Comparison of ENCODE assay signal across 8 mouse cellular contexts in genomic region chr1:66814756-66815155, GRCm38 (mm10). TPM values are rescaled to one million over a fixed set of nuclear protein-coding genes. Genes with fewer than 3 reads are reported as not detected.
A peak's percentile ranks its signal among the peaks of the same experiment; 100 is the strongest.
DNase-seq lines count a peak whose midpoint lies in the region; ATAC-seq and TF ChIP-seq lines count a peak whose summit lies in the region.

No protein-coding gene starts in this region.

- H3K4me3 ChIP-seq in forebrain, postnatal 0 days (ENCODE audit: low read depth, low read length), result no peak overlapping the region
- no peak overlapping the region for H3K4me3 ChIP-seq in forebrain, embryonic 12.5 days (replicated peaks)
- 0 out of 2 replicates have a peak overlapping the region, but pooled peaks have one; percentile 88 for H3K4me3 ChIP-seq in heart, postnatal 0 days (ENCODE audit: low read depth, low read length)

- H3K4me1 ChIP-seq in forebrain, postnatal 0 days (ENCODE audit: insufficient read depth), result peaks cover 9% of the 10 kb centered on the region
- peaks cover 12% of the 10 kb centered on the region for H3K4me1 ChIP-seq in forebrain, embryonic 12.5 days
- H3K4me1 ChIP-seq in heart, postnatal 0 days (ENCODE audit: control insufficient read depth, insufficient read depth), result peaks cover 7% of the 10 kb centered on the region; the same call in 1 of the 2 replicates

- H3K9me3 ChIP-seq in forebrain, postnatal 0 days (ENCODE audit: low read length), result no peaks in the 10 kb centered on the region
- H3K9me3 ChIP-seq in forebrain, embryonic 12.5 days, result no peaks in the 10 kb centered on the region
- no peaks in the 10 kb centered on the region for H3K9me3 ChIP-seq in heart, postnatal 0 days (replicated peaks; ENCODE audit: control insufficient read depth, low read length)

- no peaks in the 10 kb centered on the region for H3K36me3 ChIP-seq in forebrain, postnatal 0 days (ENCODE audit: insufficient read depth)
- no peaks in the 10 kb centered on the region for H3K36me3 ChIP-seq in forebrain, embryonic 12.5 days (replicated peaks)
- H3K36me3 ChIP-seq in heart, postnatal 0 days (replicated peaks; ENCODE audit: control insufficient read depth, insufficient read depth, low read length), result no peaks in the 10 kb centered on the region

- 0 out of 2 replicates have a peak overlapping the region, but pooled peaks have one; percentile 11 for H3K4me2 ChIP-seq in forebrain, postnatal 0 days (ENCODE audit: low read depth)
- no peak overlapping the region for H3K4me2 ChIP-seq in forebrain, embryonic 12.5 days
- H3K4me2 ChIP-seq in heart, postnatal 0 days (ENCODE audit: low read depth, low read length), result peak overlapping the region; percentile 67

- ATAC-seq in forebrain, postnatal 0 days, result no peak
- no peak for ATAC-seq in forebrain, embryonic 12.5 days (ENCODE audit: low FRiP score)
- no peak for ATAC-seq in heart, postnatal 0 days (ENCODE audit: insufficient read depth, low read depth)

- WGBS in forebrain, postnatal 0 days, result 53% methylated on average over 8 of the region's 8 CpGs
- WGBS in forebrain, embryonic 12.5 days, result 66% methylated on average over 8 of the region's 8 CpGs
- WGBS in heart, postnatal 0 days, result 33% methylated on average over 8 of the region's 8 CpGs

- TF ChIP-seq EP300 in heart, postnatal 0 days (IDR thresholded peaks at IDR 0.05; ENCODE audit: low read depth), result no peak

- no peak overlapping the region for H3K27ac ChIP-seq in forebrain, postnatal 0 days (ENCODE audit: low read depth, low read length)
- H3K27ac ChIP-seq in forebrain, embryonic 12.5 days, result no peak overlapping the region
- H3K27ac ChIP-seq in heart, postnatal 0 days (ENCODE audit: low read depth), result peak overlapping the region; percentile 51

- H3K9ac ChIP-seq in forebrain, postnatal 0 days, result no peak overlapping the region
- no peak overlapping the region for H3K9ac ChIP-seq in forebrain, embryonic 12.5 days
- peak overlapping the region; percentile 71; the same call in 1 of the 2 replicates for H3K9ac ChIP-seq in heart, postnatal 0 days (replicated peaks; ENCODE audit: low read depth, low read length)

- H3K27me3 ChIP-seq in forebrain, postnatal 0 days (ENCODE audit: insufficient read depth, low read length), result no peaks in the 10 kb centered on the region
- H3K27me3 ChIP-seq in forebrain, embryonic 12.5 days, result peaks cover 7% of the 10 kb centered on the region; the same call in 1 of the 2 replicates
- no peaks in the 10 kb centered on the region for H3K27me3 ChIP-seq in heart, postnatal 0 days (ENCODE audit: control insufficient read depth, insufficient read depth, low read length)

- TF ChIP-seq CTCF in forebrain, postnatal 0 days (IDR thresholded peaks at IDR 0.05; ENCODE audit: low read depth), result no peak
- no peak for TF ChIP-seq CTCF in heart, postnatal 0 days (IDR thresholded peaks at IDR 0.05; ENCODE audit: low read depth)

- no peak for DNase-seq in forebrain, postnatal 0 days
- peak; percentile 12 for DNase-seq in lung, postnatal 14 days
- no peak for DNase-seq in lung, postnatal 36 days
- no peak for DNase-seq in heart, postnatal 0 days (ENCODE audit: low spot score)
- DNase-seq in naive thymus-derived CD4-positive, alpha-beta T cell, adult 2 months (ENCODE audit: low read depth), result peak; percentile 46
- DNase-seq in cerebellum, postnatal 14 days, result no peak
- no peak for DNase-seq in layer of hippocampus, adult 9-10 months (ENCODE audit: low spot score)

RNA-seq across cellular contexts. Expression of gene Kansl1l, which starts 2.6 kb away (rescaled TPM):
- 29.9 and 35.2 TPM in 2 replicates for total RNA-seq in forebrain, postnatal 0 days (2014; rRNA removed)
- polyA plus RNA-seq in forebrain, postnatal 0 days (2015; fragmentation: Nextera tagmentation; extraction: Ambion mirVana), result 4.6 and 7.4 TPM in 2 replicates
- polyA plus RNA-seq in forebrain, embryonic 12.5 days (2016; fragmentation: Nextera tagmentation; extraction: Ambion mirVana), result 15.6 and 17.2 TPM in 2 replicates
- total RNA-seq in heart, postnatal 0 days (2014; rRNA removed; ENCODE audit: low replicate concordance), result 22.5 and 26.6 TPM in 2 replicates
- polyA plus RNA-seq in heart, postnatal 0 days (2015; fragmentation: Nextera tagmentation; extraction: Ambion mirVana), result 9.4 and 9.6 TPM in 2 replicates

RNA-seq across cellular contexts. Expression of gene Acadl, which starts 48.3 kb away (rescaled TPM):
- 8.6 and 9.8 TPM in 2 replicates for total RNA-seq in forebrain, postnatal 0 days (2014; rRNA removed)
- 44.9 and 57.3 TPM in 2 replicates for polyA plus RNA-seq in forebrain, postnatal 0 days (2015; fragmentation: Nextera tagmentation; extraction: Ambion mirVana)
- polyA plus RNA-seq in forebrain, embryonic 12.5 days (2016; fragmentation: Nextera tagmentation; extraction: Ambion mirVana), result 42.5 and 44.7 TPM in 2 replicates
- total RNA-seq in heart, postnatal 0 days (2014; rRNA removed; ENCODE audit: low replicate concordance), result 144 and 267 TPM in 2 replicates
- 1,733 and 1,796 TPM in 2 replicates for polyA plus RNA-seq in heart, postnatal 0 days (2015; fragmentation: Nextera tagmentation; extraction: Ambion mirVana)

Comparison
In these comparisons a context has a peak if more than half of its experiments do, and no peak if none do; other contexts are left out.
1. DNase-seq: peak in lung, postnatal 14 days (single experiment) and naive thymus-derived CD4-positive, alpha-beta T cell, adult 2 months (single experiment); none in forebrain, postnatal 0 days (single experiment), lung, postnatal 36 days (single experiment), heart, postnatal 0 days (single experiment), cerebellum, postnatal 14 days (0 of 2) and layer of hippocampus, adult 9-10 months (single experiment).
2. RNA of gene Acadl, which starts 48.3 kb away (polyA plus RNA-seq): 1,733 to 1,796 TPM in heart, postnatal 0 days; 44.9 to 57.3 TPM in forebrain, postnatal 0 days and 42.5 to 44.7 TPM in forebrain, embryonic 12.5 days; every median in the first group is over 10 times any median in the second.